Mouse (Mus musculus) c-Kit-negative CD71-positive TER-119-positive erythroid progenitor cells, embryonic 14.5 days (primary cell): ENCODE results near the gene Stxbp5.

ENCODE experiments used
- DNase-seq: peaks from one replicate; pipeline ENCODE4 v3.0.0-alpha.2; 2013; ENCODE audit warnings: low read depth, low spot score

Stxbp5 gene

GRCm38 (mm10) chr10:9857850-9858249 is 43.0 kb downstream of the Stxbp5 start:
- DNase-seq = no peak

GRCm38 (mm10) chr10:9856792-9857191 is 44.1 kb downstream of the Stxbp5 start:
- no peak for DNase-seq

GRCm38 (mm10) chr10:9846408-9846807 is 54.5 kb downstream of the Stxbp5 start:
- DNase-seq = no peak

GRCm38 (mm10) chr10:9839408-9839807 is 61.5 kb downstream of the Stxbp5 start:
- DNase-seq = no peak

GRCm38 (mm10) chr10:9834986-9835385 is 65.9 kb downstream of the Stxbp5 start:
- DNase-seq = no peak

GRCm38 (mm10) chr10:9832937-9833336 is 67.9 kb downstream of the Stxbp5 start:
- no peak for DNase-seq

- DNase-seq = no peak
Observed at GRCm38 (mm10) chr10:9829744-9830143, 71.1 kb downstream of the Stxbp5 start.

GRCm38 (mm10) chr10:9821299-9821698 is 79.6 kb downstream of the Stxbp5 start:
- no peak for DNase-seq

- no peak for DNase-seq
Observed at GRCm38 (mm10) chr10:9818574-9818973, 82.3 kb downstream of the Stxbp5 start.

GRCm38 (mm10) chr10:9813926-9814325 is 87.0 kb downstream of the Stxbp5 start:
- DNase-seq = no peak

GRCm38 (mm10) chr10:9807596-9807995 is 93.3 kb downstream of the Stxbp5 start:
- no peak for DNase-seq

- no peak for DNase-seq
Observed at GRCm38 (mm10) chr10:9805341-9805740, 95.5 kb downstream of the Stxbp5 start.

- DNase-seq = no peak
Observed at GRCm38 (mm10) chr10:9803126-9803525, 97.8 kb downstream of the Stxbp5 start.

- DNase-seq = no peak
Observed at GRCm38 (mm10) chr10:9801571-9801970, 99.3 kb downstream of the Stxbp5 start.

- no peak for DNase-seq
Observed at GRCm38 (mm10) chr10:9799085-9799484, 101.8 kb downstream of the Stxbp5 start.

- no peak for DNase-seq
Observed at GRCm38 (mm10) chr10:9796429-9796828, 104.5 kb downstream of the Stxbp5 start.

GRCm38 (mm10) chr10:9794429-9794828 is 106.5 kb downstream of the Stxbp5 start:
- DNase-seq = no peak

GRCm38 (mm10) chr10:9790947-9791346 is 109.9 kb downstream of the Stxbp5 start:
- no peak for DNase-seq

- DNase-seq = no peak
Observed at GRCm38 (mm10) chr10:9786461-9786860, 114.4 kb downstream of the Stxbp5 start.

- no peak for DNase-seq
Observed at GRCm38 (mm10) chr10:9785651-9786050, 115.2 kb downstream of the Stxbp5 start.

- DNase-seq = no peak
Observed at GRCm38 (mm10) chr10:9779864-9780263, 121.0 kb downstream of the Stxbp5 start.

- no peak for DNase-seq
Observed at GRCm38 (mm10) chr10:9770261-9770660, 130.6 kb downstream of the Stxbp5 start.

GRCm38 (mm10) chr10:9763831-9764230 is 137.0 kb downstream of the Stxbp5 start:
- DNase-seq = no peak

GRCm38 (mm10) chr10:9760264-9760663 is 140.6 kb downstream of the Stxbp5 start:
- no peak for DNase-seq
